In the genomic region with DNA sequence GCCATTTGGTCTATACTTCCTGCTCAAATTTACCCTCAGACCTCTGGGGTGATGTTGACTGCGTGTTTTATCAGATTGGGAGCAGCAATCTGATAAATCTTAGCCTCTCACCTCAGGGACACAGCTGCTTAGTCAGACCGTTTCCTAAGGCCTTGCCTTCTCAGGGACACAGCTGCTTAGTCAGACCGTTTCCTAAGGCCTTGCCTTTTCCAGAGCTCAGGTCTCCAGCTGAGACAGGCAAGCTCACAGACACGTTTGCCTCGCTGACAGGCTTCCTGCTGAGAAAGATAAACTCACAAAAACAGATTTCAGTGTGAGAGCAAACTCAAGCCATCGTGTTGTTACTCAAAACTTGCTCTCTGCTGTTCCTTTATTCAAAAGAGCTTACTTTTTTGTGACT, we compare ENCODE assay signal across 11 mouse cellular contexts. TPM values are rescaled to one million over a fixed set of nuclear protein-coding genes. Genes with fewer than 3 reads are reported as not detected.
DNase-seq lines count a peak whose midpoint lies in the region; ATAC-seq lines count a peak whose summit lies in the region.
"Had no signal": no experiment of that assay in that cellular context is flagged by ENCODE, and none has a peak within 500 bp of the region (broad histone marks: within the 10 kb centered on the region; RNA-seq: fewer than 3 reads in every experiment).

No protein-coding gene starts in this region.

- WGBS in liver, embryonic 12.5 days (ENCODE audit: insufficient replicate concordance), result 17% methylated on average over 6 of the region's 6 CpGs
- WGBS in embryonic facial prominence, embryonic 10.5 days, result 9% methylated on average over 6 of the region's 6 CpGs
- 3% methylated on average over 6 of the region's 6 CpGs for WGBS in limb, embryonic 11.5 days

- H3K4me3 ChIP-seq in liver, embryonic 12.5 days, result no peak overlapping the region
- no peak overlapping the region for H3K4me3 ChIP-seq in embryonic facial prominence, embryonic 10.5 days
- no peak overlapping the region for H3K4me3 ChIP-seq in limb, embryonic 11.5 days (ENCODE audit: low read depth, low read length)
- H3K4me3 ChIP-seq: hindbrain, embryonic 15.5 days had no signal

- DNase-seq in liver, result no peak
- DNase-seq in ZHBTc4 (ENCODE audit: low read depth, low spot score), result peak; percentile 43
- DNase-seq in embryonic facial prominence, embryonic 10.5 days (ENCODE audit: low spot score), result no peak
- DNase-seq in limb, embryonic 11.5 days (ENCODE audit: low spot score), result peak; percentile 25
- no peak for DNase-seq in spleen, adult 18-20 months
- no peak for DNase-seq in urinary bladder, postnatal 4 days (ENCODE audit: low spot score in 2 of 2)
- DNase-seq: thymus, adult 18-20 months had no signal

- no peak overlapping the region for H3K9ac ChIP-seq in liver, embryonic 12.5 days
- H3K9ac ChIP-seq in limb, embryonic 11.5 days (ENCODE audit: low read length), result no peak overlapping the region
- H3K9ac ChIP-seq: hindbrain, embryonic 15.5 days; liver, embryonic 14.5 days had no signal

- H3K27me3 ChIP-seq in liver, embryonic 12.5 days (replicated peaks), result no peaks in the 10 kb centered on the region
- H3K27me3 ChIP-seq in embryonic facial prominence, embryonic 10.5 days (replicated peaks; ENCODE audit: low read depth, poor library complexity, severe bottlenecking), result no peaks in the 10 kb centered on the region
- H3K27me3 ChIP-seq in limb, embryonic 11.5 days (ENCODE audit: control insufficient read depth, insufficient read depth, low read length), result no peaks in the 10 kb centered on the region
- H3K27me3 ChIP-seq: hindbrain, embryonic 15.5 days had no signal

- H3K4me1 ChIP-seq in liver, embryonic 12.5 days, result peaks cover 32% of the 10 kb centered on the region
- peaks cover 27% of the 10 kb centered on the region for H3K4me1 ChIP-seq in embryonic facial prominence, embryonic 10.5 days
- H3K4me1 ChIP-seq in limb, embryonic 11.5 days (ENCODE audit: control insufficient read depth, insufficient read depth, low read length), result 0 out of 2 replicates have a peak, but pooled peaks cover 3% of the 10 kb centered on the region
- H3K4me1 ChIP-seq: hindbrain, embryonic 15.5 days had no signal

- no peak overlapping the region for H3K4me2 ChIP-seq in liver, embryonic 12.5 days
- no peak overlapping the region for H3K4me2 ChIP-seq in limb, embryonic 11.5 days (ENCODE audit: low read depth, severe bottlenecking)
- H3K4me2 ChIP-seq: hindbrain, embryonic 15.5 days had no signal

- H3K27ac ChIP-seq in liver, embryonic 12.5 days, result 0 out of 2 replicates have a peak overlapping the region, but pooled peaks have one; percentile 6
- H3K27ac ChIP-seq in embryonic facial prominence, embryonic 10.5 days (replicated peaks), result peak overlapping the region; percentile 66
- no peak overlapping the region; the same call in 1 of the 2 replicates for H3K27ac ChIP-seq in limb, embryonic 11.5 days (replicated peaks; ENCODE audit: low read depth, low read length)
- H3K27ac ChIP-seq: hindbrain, embryonic 15.5 days; liver, embryonic 14.5 days had no signal

- H3K9me3 ChIP-seq in liver, embryonic 12.5 days (replicated peaks), result no peaks in the 10 kb centered on the region
- H3K9me3 ChIP-seq in embryonic facial prominence, embryonic 10.5 days, result no peaks in the 10 kb centered on the region
- H3K9me3 ChIP-seq in limb, embryonic 11.5 days (ENCODE audit: control insufficient read depth, low read length), result no peaks in the 10 kb centered on the region
- H3K9me3 ChIP-seq: hindbrain, embryonic 15.5 days had no signal

- H3K36me3 ChIP-seq in liver, embryonic 12.5 days, result peaks cover 4% of the 10 kb centered on the region; the same call in 1 of the 2 replicates
- H3K36me3 ChIP-seq in embryonic facial prominence, embryonic 10.5 days (replicated peaks), result no peaks in the 10 kb centered on the region
- H3K36me3 ChIP-seq in limb, embryonic 11.5 days (ENCODE audit: control insufficient read depth, insufficient read depth, low read length), result no peaks in the 10 kb centered on the region
- H3K36me3 ChIP-seq: hindbrain, embryonic 15.5 days had no signal

- no peak for ATAC-seq in liver, embryonic 12.5 days
- ATAC-seq in limb, embryonic 11.5 days (ENCODE audit: insufficient number of reproducible peaks, low FRiP score, low TSS enrichment, low read depth), result no peak
- no peak for ATAC-seq in granulocyte monocyte progenitor cell, adult 5-6 weeks (replicated peaks; ENCODE audit: poor library complexity, severe bottlenecking)

RNA-seq across cellular contexts. Expression of a gene that starts 1.9 kb away (rescaled TPM):
- 25.0 and 25.8 TPM in 2 replicates for polyA plus RNA-seq in liver, embryonic 12.5 days (2016; fragmentation: Nextera tagmentation; extraction: Ambion mirVana)
- 13.8 and 14.5 TPM in 2 replicates for polyA plus RNA-seq in embryonic facial prominence, embryonic 10.5 days (2016; fragmentation: Nextera tagmentation; extraction: Ambion mirVana)
- 12.4 and 14.1 TPM in 2 replicates for polyA plus RNA-seq in limb, embryonic 11.5 days (2014; fragmentation: Nextera tagmentation; extraction: Ambion mirVana)
- total RNA-seq in granulocyte monocyte progenitor cell, adult 5-6 weeks (2014; fragmentation: Nextera tagmentation), result 28.4 and 69.7 TPM in 2 replicates
- total RNA-seq in granulocyte monocyte progenitor cell, adult 5-6 weeks (2017), result 74.5 and 81.7 TPM in 2 replicates

RNA-seq across cellular contexts. Expression of a gene that starts 49.4 kb away (rescaled TPM):
- polyA plus RNA-seq in liver, embryonic 12.5 days (2016; fragmentation: Nextera tagmentation; extraction: Ambion mirVana), result 22.1 and 24.6 TPM in 2 replicates
- 14.8 and 18.5 TPM in 2 replicates for polyA plus RNA-seq in embryonic facial prominence, embryonic 10.5 days (2016; fragmentation: Nextera tagmentation; extraction: Ambion mirVana)
- polyA plus RNA-seq in limb, embryonic 11.5 days (2014; fragmentation: Nextera tagmentation; extraction: Ambion mirVana), result 18.7 and 19.7 TPM in 2 replicates
- 10.0 and 12.3 TPM in 2 replicates for total RNA-seq in granulocyte monocyte progenitor cell, adult 5-6 weeks (2014; fragmentation: Nextera tagmentation)
- total RNA-seq in granulocyte monocyte progenitor cell, adult 5-6 weeks (2017), result 22.8 and 24.4 TPM in 2 replicates

Comparison
In these comparisons a context has a peak if more than half of its experiments do, and no peak if none do; other contexts are left out.
1. DNase-seq: peak in ZHBTc4 (single experiment) and limb, embryonic 11.5 days (single experiment); none in liver (single experiment), embryonic facial prominence, embryonic 10.5 days (single experiment), spleen, adult 18-20 months (0 of 2) and urinary bladder, postnatal 4 days (0 of 2).